Mouse (Mus musculus): ENCODE data around the gene Cyp4f39. TPM values are rescaled to one million over a fixed set of nuclear protein-coding genes. Genes with fewer than 3 reads are reported as not detected.

Cyp4f39 gene
- polyA plus RNA-seq, 1 experiment, result 0.07 TPM

GRCm38 (mm10) chr17:32477204-32477603 lies 24.7 kb downstream of the Cyp4f39 start:
- Histone ChIP-seq H3K4me3 (no peak overlapping the region), H3K36me3 (ENCODE audit: control insufficient read depth, insufficient read depth) (no peaks in the 10 kb centered on the region), H3K27me3 (ENCODE audit: control insufficient read depth, insufficient read depth, insufficient read length) (peaks cover 8% of the 10 kb centered on the region), H3K4me2 (ENCODE audit: low read depth) (no peak overlapping the region), H3K79me2 (ENCODE audit: control insufficient read depth, insufficient read depth) (no peaks in the 10 kb centered on the region), H3ac (ENCODE audit: control insufficient read depth, insufficient read length) (no peak overlapping the region)
- TF ChIP-seq E2F4 (IDR thresholded peaks at IDR 0.05; ENCODE audit: insufficient read depth) (no peak), REST (IDR thresholded peaks at IDR 0.05; ENCODE audit: insufficient read depth, insufficient read length) (no peak), TCF12 (IDR thresholded peaks at IDR 0.05; ENCODE audit: insufficient read depth, poor library complexity, severe bottlenecking) (no peak), MAX (IDR thresholded peaks at IDR 0.05; ENCODE audit: low read depth) (no peak), SRF (IDR thresholded peaks at IDR 0.05; ENCODE audit: control insufficient read depth, insufficient read length, low read depth) (no peak), POLR2A (IDR thresholded peaks at IDR 0.05; ENCODE audit: insufficient read length, low read depth) (no peak), CEBPB (IDR thresholded peaks at IDR 0.05; ENCODE audit: insufficient read depth, poor library complexity, severe bottlenecking) (no peak), MYOD1 (IDR thresholded peaks at IDR 0.05; ENCODE audit: control insufficient read depth in 1 of 3, insufficient read length in 2 of 3, low read depth in 2 of 3) (no peak), USF1 (IDR thresholded peaks at IDR 0.05; ENCODE audit: low read depth) (no peak), MYOG (IDR thresholded peaks at IDR 0.05; ENCODE audit: control insufficient read depth in 1 of 3, insufficient read depth in 1 of 3, insufficient read length in 2 of 3, low read depth in 2 of 3) (no peak), TCF3 (IDR thresholded peaks at IDR 0.05; ENCODE audit: insufficient read length, low read depth) (no peak), POLR2AphosphoS2 (IDR thresholded peaks at IDR 0.05; ENCODE audit: insufficient read length, low read depth) (no peak)

GRCm38 (mm10) chr17:32478727-32479126 lies 26.2 kb downstream of the Cyp4f39 start:
- Histone ChIP-seq H3K4me3 (no peak overlapping the region), H3K79me2 (ENCODE audit: control insufficient read depth, insufficient read depth) (no peaks in the 10 kb centered on the region), H3K4me2 (ENCODE audit: low read depth) (no peak overlapping the region), H3K27me3 (ENCODE audit: control insufficient read depth, insufficient read depth, insufficient read length) (peaks cover 11% of the 10 kb centered on the region), H3K36me3 (ENCODE audit: control insufficient read depth, insufficient read depth) (no peaks in the 10 kb centered on the region), H3ac (ENCODE audit: control insufficient read depth, insufficient read length) (no peak overlapping the region)
- TF ChIP-seq POLR2AphosphoS2 (IDR thresholded peaks at IDR 0.05; ENCODE audit: insufficient read length, low read depth), result no peak

GRCm38 (mm10) chr17:32479554-32480506 lies 27.3 kb downstream of the Cyp4f39 start:
- TF ChIP-seq CEBPB (IDR thresholded peaks at IDR 0.05; ENCODE audit: insufficient read depth, poor library complexity, severe bottlenecking), result no peak
- no peak for TF ChIP-seq REST (IDR thresholded peaks at IDR 0.05; ENCODE audit: insufficient read depth, insufficient read length)
- TF ChIP-seq USF1 (IDR thresholded peaks at IDR 0.05; ENCODE audit: low read depth), result no peak
- no peak for TF ChIP-seq MAX (IDR thresholded peaks at IDR 0.05; ENCODE audit: low read depth)
- TF ChIP-seq POLR2AphosphoS2 (IDR thresholded peaks at IDR 0.05; ENCODE audit: insufficient read length, low read depth), result no peak
- TF ChIP-seq TCF3 (IDR thresholded peaks at IDR 0.05; ENCODE audit: insufficient read length, low read depth), result no peak
- TF ChIP-seq E2F4 (IDR thresholded peaks at IDR 0.05; ENCODE audit: insufficient read depth), result no peak
- no peak for TF ChIP-seq MYOG (IDR thresholded peaks at IDR 0.05; ENCODE audit: control insufficient read depth in 1 of 3, insufficient read depth in 1 of 3, insufficient read length in 2 of 3, low read depth in 2 of 3)
- no peak for TF ChIP-seq TCF12 (IDR thresholded peaks at IDR 0.05; ENCODE audit: insufficient read depth, poor library complexity, severe bottlenecking)
- TF ChIP-seq SRF (IDR thresholded peaks at IDR 0.05; ENCODE audit: control insufficient read depth, insufficient read length, low read depth), result no peak
- no peak for TF ChIP-seq MYOD1 (IDR thresholded peaks at IDR 0.05; ENCODE audit: control insufficient read depth in 1 of 3, insufficient read length in 2 of 3, low read depth in 2 of 3)
- Histone ChIP-seq H3K36me3 (ENCODE audit: control insufficient read depth, insufficient read depth) (no peaks in the 10 kb centered on the region), H3K79me2 (ENCODE audit: control insufficient read depth, insufficient read depth) (no peaks in the 10 kb centered on the region), H3K4me3 (no peak overlapping the region), H3K4me2 (ENCODE audit: low read depth) (no peak overlapping the region), H3K27me3 (ENCODE audit: control insufficient read depth, insufficient read depth, insufficient read length) (peaks cover 11% of the 10 kb centered on the region), H3ac (ENCODE audit: control insufficient read depth, insufficient read length) (no peak overlapping the region)

DNA sequence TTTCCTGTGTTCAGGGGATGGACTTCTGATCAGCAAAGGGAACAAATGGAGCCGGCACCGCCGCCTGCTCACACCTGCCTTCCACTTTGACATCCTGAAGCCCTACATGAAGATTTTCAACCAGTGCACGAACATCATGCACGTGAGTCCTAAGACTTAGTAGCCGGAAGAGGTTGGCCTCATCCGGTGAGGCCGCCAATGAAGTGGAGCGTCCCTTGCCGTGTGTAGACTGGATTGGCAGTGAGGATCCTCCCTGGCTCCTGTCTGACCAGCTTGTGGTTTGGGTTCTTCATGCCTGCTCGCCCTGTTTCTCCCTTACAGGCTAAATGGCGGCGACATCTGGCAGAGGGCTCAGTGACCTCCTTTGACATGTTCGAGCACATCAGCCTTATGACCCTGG lies 29.2 kb downstream of the Cyp4f39 start:
- TF ChIP-seq TCF12 (IDR thresholded peaks at IDR 0.05; ENCODE audit: insufficient read depth, poor library complexity, severe bottlenecking), result no peak
- no peak for TF ChIP-seq POLR2A (IDR thresholded peaks at IDR 0.05; ENCODE audit: insufficient read length, low read depth)
- TF ChIP-seq POLR2AphosphoS2 (IDR thresholded peaks at IDR 0.05; ENCODE audit: insufficient read length, low read depth), result no peak
- TF ChIP-seq REST (IDR thresholded peaks at IDR 0.05; ENCODE audit: insufficient read depth, insufficient read length), result no peak
- TF ChIP-seq MYOG (IDR thresholded peaks at IDR 0.05; ENCODE audit: control insufficient read depth in 1 of 3, insufficient read depth in 1 of 3, insufficient read length in 2 of 3, low read depth in 2 of 3), result no peak
- TF ChIP-seq USF1 (IDR thresholded peaks at IDR 0.05; ENCODE audit: low read depth), result no peak
- no peak for TF ChIP-seq MAX (IDR thresholded peaks at IDR 0.05; ENCODE audit: low read depth)
- no peak for TF ChIP-seq E2F4 (IDR thresholded peaks at IDR 0.05; ENCODE audit: insufficient read depth)
- TF ChIP-seq MYOD1 (IDR thresholded peaks at IDR 0.05; ENCODE audit: control insufficient read depth in 1 of 3, insufficient read length in 2 of 3, low read depth in 2 of 3), result no peak
- TF ChIP-seq CEBPB (IDR thresholded peaks at IDR 0.05; ENCODE audit: insufficient read depth, poor library complexity, severe bottlenecking), result no peak
- no peak for TF ChIP-seq SRF (IDR thresholded peaks at IDR 0.05; ENCODE audit: control insufficient read depth, insufficient read length, low read depth)
- TF ChIP-seq TCF3 (IDR thresholded peaks at IDR 0.05; ENCODE audit: insufficient read length, low read depth), result no peak

More for the DNA sequence above, 29.2 kb downstream of the Cyp4f39 start:
- Histone ChIP-seq H3ac (ENCODE audit: control insufficient read depth, insufficient read length) (no peak overlapping the region), H3K4me3 (no peak overlapping the region), H3K27me3 (ENCODE audit: control insufficient read depth, insufficient read depth, insufficient read length) (peaks cover 6% of the 10 kb centered on the region), H3K36me3 (ENCODE audit: control insufficient read depth, insufficient read depth) (no peaks in the 10 kb centered on the region), H3K4me2 (ENCODE audit: low read depth) (no peak overlapping the region), H3K79me2 (ENCODE audit: control insufficient read depth, insufficient read depth) (no peaks in the 10 kb centered on the region)
